Mouse (Mus musculus) fat pad, adult 2 months (tissue): Measurements from ENCODE around the gene Grb14.

Experiments used
- DNase-seq: peaks from one replicate; pipeline ENCODE4 v3.0.0-alpha.2; 2011; ENCODE audit warnings: low read depth, low spot score; ENCODE audit errors: extremely low read depth

Gene Grb14

GRCm38 (mm10) chr2:65024887-65025286 lies at the start of gene Grb14:
Grb14 (minus strand) TSS chr2:65024987.
- no peak for DNase-seq

- no peak for DNase-seq
Observed at GRCm38 (mm10) chr2:65072205-65072604, 47.4 kb upstream of the Grb14 start.

- DNase-seq = no peak
Observed at GRCm38 (mm10) chr2:65053764-65054163, 29.0 kb upstream of the Grb14 start.

- no peak for DNase-seq
Observed at GRCm38 (mm10) chr2:65052191-65053012, 27.6 kb upstream of the Grb14 start.

- DNase-seq = peak; percentile 52
Observed at GRCm38 (mm10) chr2:65050776-65051175, 26.0 kb upstream of the Grb14 start.

GRCm38 (mm10) chr2:65048234-65049017 lies 23.6 kb upstream of the Grb14 start:
- no peak for DNase-seq

- no peak for DNase-seq
Observed at GRCm38 (mm10) chr2:65038164-65038563, 13.4 kb upstream of the Grb14 start.

GRCm38 (mm10) chr2:65037546-65037945 lies 12.8 kb upstream of the Grb14 start:
- DNase-seq = no peak

GRCm38 (mm10) chr2:65022363-65023240 lies 2.2 kb downstream of the Grb14 start:
- no peak for DNase-seq

GRCm38 (mm10) chr2:65021691-65022362 lies 3.0 kb downstream of the Grb14 start:
- no peak for DNase-seq

- DNase-seq = no peak
Observed at GRCm38 (mm10) chr2:65017375-65017774, 7.4 kb downstream of the Grb14 start.

- no peak for DNase-seq
Observed at GRCm38 (mm10) chr2:65014552-65014951, 10.2 kb downstream of the Grb14 start.

GRCm38 (mm10) chr2:65010105-65010504 lies 14.7 kb downstream of the Grb14 start:
- no peak for DNase-seq

GRCm38 (mm10) chr2:65007396-65007795 lies 17.4 kb downstream of the Grb14 start:
- DNase-seq = no peak

GRCm38 (mm10) chr2:65005044-65005443 lies 19.7 kb downstream of the Grb14 start:
- DNase-seq = no peak

GRCm38 (mm10) chr2:65003433-65003832 lies 21.4 kb downstream of the Grb14 start:
- DNase-seq = no peak

GRCm38 (mm10) chr2:65002631-65003030 lies 22.2 kb downstream of the Grb14 start:
- no peak for DNase-seq

GRCm38 (mm10) chr2:64995048-64995447 lies 29.7 kb downstream of the Grb14 start:
- no peak for DNase-seq

- no peak for DNase-seq
Observed at GRCm38 (mm10) chr2:64989426-64990187, 35.2 kb downstream of the Grb14 start.

- no peak for DNase-seq
Observed at GRCm38 (mm10) chr2:64987782-64988181, 37.0 kb downstream of the Grb14 start.
